Mouse (Mus musculus): Measurements from ENCODE around the gene Meis1. TPM values are rescaled to one million over a fixed set of nuclear protein-coding genes. Genes with fewer than 3 reads are reported as not detected.

Meis1 gene
- polyA plus RNA-seq, 1 experiment, result not detected

GRCm38 (mm10) chr11:18963202-18964136 is 55.3 kb downstream of the Meis1 start:
- no peak overlapping the region for H3K4me3 ChIP-seq (ENCODE audit: insufficient read depth, low read depth, low read length)
- peaks cover 2% of the 10 kb centered on the region; the same call in 1 of the 2 replicates for H3K4me1 ChIP-seq (ENCODE audit: control insufficient read depth, insufficient read depth, low read length)
- 69% methylated on average over 15 of the region's 15 CpGs for WGBS
- H3K27ac ChIP-seq (ENCODE audit: insufficient read depth, low read depth, low read length), result no peak overlapping the region
- no peak for TF ChIP-seq CTCF (IDR thresholded peaks at IDR 0.05; ENCODE audit: insufficient read depth, low read depth, low read length)
- TF ChIP-seq POLR2A (IDR thresholded peaks at IDR 0.05; ENCODE audit: insufficient read depth, low read depth, low read length), result no peak

- WGBS, result 89% methylated on average over 1 of the region's 1 CpGs
Measured at GRCm38 (mm10) chr11:18959465-18959864, 59.3 kb downstream of the Meis1 start.

GRCm38 (mm10) chr11:18957805-18958770 is 60.7 kb downstream of the Meis1 start:
- no peak overlapping the region for H3K4me3 ChIP-seq (ENCODE audit: insufficient read depth, low read depth, low read length)
- WGBS, result 45% methylated on average over 12 of the region's 12 CpGs
- no peak for TF ChIP-seq POLR2A (IDR thresholded peaks at IDR 0.05; ENCODE audit: insufficient read depth, low read depth, low read length)
- no peak for TF ChIP-seq CTCF (IDR thresholded peaks at IDR 0.05; ENCODE audit: insufficient read depth, low read depth, low read length)
- H3K4me1 ChIP-seq (ENCODE audit: control insufficient read depth, insufficient read depth, low read length), result peaks cover 14% of the 10 kb centered on the region
- no peak overlapping the region for H3K27ac ChIP-seq (ENCODE audit: insufficient read depth, low read depth, low read length)

More at GRCm38 (mm10) chr11:18959465-18959864, 59.3 kb downstream of the Meis1 start:
- TF ChIP-seq CTCF (IDR thresholded peaks at IDR 0.05; ENCODE audit: insufficient read depth, low read depth, low read length) (no peak), POLR2A (IDR thresholded peaks at IDR 0.05; ENCODE audit: insufficient read depth, low read depth, low read length) (no peak)
- Histone ChIP-seq H3K4me3 (ENCODE audit: insufficient read depth, low read depth, low read length) (no peak overlapping the region), H3K4me1 (ENCODE audit: control insufficient read depth, insufficient read depth, low read length) (peaks cover 14% of the 10 kb centered on the region), H3K27ac (ENCODE audit: insufficient read depth, low read depth, low read length) (no peak overlapping the region)

- 53% methylated on average over 12 of the region's 12 CpGs for WGBS
- no peak overlapping the region for H3K27ac ChIP-seq (ENCODE audit: insufficient read depth, low read depth, low read length)
- H3K4me3 ChIP-seq (ENCODE audit: insufficient read depth, low read depth, low read length), result no peak overlapping the region
- H3K4me1 ChIP-seq (ENCODE audit: control insufficient read depth, insufficient read depth, low read length), result peaks cover 14% of the 10 kb centered on the region
- TF ChIP-seq CTCF (IDR thresholded peaks at IDR 0.05; ENCODE audit: insufficient read depth, low read depth, low read length) (no peak), POLR2A (IDR thresholded peaks at IDR 0.05; ENCODE audit: insufficient read depth, low read depth, low read length) (no peak)
Measured at GRCm38 (mm10) chr11:18957097-18957804, 61.5 kb downstream of the Meis1 start.

- TF ChIP-seq CTCF (IDR thresholded peaks at IDR 0.05; ENCODE audit: insufficient read depth, low read depth, low read length) (no peak), POLR2A (IDR thresholded peaks at IDR 0.05; ENCODE audit: insufficient read depth, low read depth, low read length) (no peak)
- whole genome bisulfite sequencing, result 71% methylated on average over 7 of the region's 7 CpGs
- Histone ChIP-seq H3K27ac (ENCODE audit: insufficient read depth, low read depth, low read length) (no peak overlapping the region), H3K4me3 (ENCODE audit: insufficient read depth, low read depth, low read length) (no peak overlapping the region), H3K4me1 (ENCODE audit: control insufficient read depth, insufficient read depth, low read length) (peaks cover 12% of the 10 kb centered on the region)
Measured at GRCm38 (mm10) chr11:18955969-18956368, 62.8 kb downstream of the Meis1 start.

- no peak for TF ChIP-seq CTCF (IDR thresholded peaks at IDR 0.05; ENCODE audit: insufficient read depth, low read depth, low read length)
- no peak for TF ChIP-seq POLR2A (IDR thresholded peaks at IDR 0.05; ENCODE audit: insufficient read depth, low read depth, low read length)
- Histone ChIP-seq H3K27ac (ENCODE audit: insufficient read depth, low read depth, low read length) (no peak overlapping the region), H3K4me1 (ENCODE audit: control insufficient read depth, insufficient read depth, low read length) (peaks cover 12% of the 10 kb centered on the region), H3K4me3 (ENCODE audit: insufficient read depth, low read depth, low read length) (no peak overlapping the region)
- 76% methylated on average over 2 of the region's 2 CpGs for WGBS
Measured at GRCm38 (mm10) chr11:18954852-18955251, 63.9 kb downstream of the Meis1 start.

GRCm38 (mm10) chr11:18953892-18954291 is 64.9 kb downstream of the Meis1 start:
- H3K4me3 ChIP-seq (ENCODE audit: insufficient read depth, low read depth, low read length), result no peak overlapping the region
- TF ChIP-seq CTCF (IDR thresholded peaks at IDR 0.05; ENCODE audit: insufficient read depth, low read depth, low read length) (no peak), POLR2A (IDR thresholded peaks at IDR 0.05; ENCODE audit: insufficient read depth, low read depth, low read length) (no peak)
- H3K27ac ChIP-seq (ENCODE audit: insufficient read depth, low read depth, low read length), result no peak overlapping the region
- WGBS, result 85% methylated on average over 7 of the region's 7 CpGs
- H3K4me1 ChIP-seq (ENCODE audit: control insufficient read depth, insufficient read depth, low read length), result peaks cover 12% of the 10 kb centered on the region

- WGBS, result 88% methylated on average over 13 of the region's 13 CpGs
- TF ChIP-seq CTCF (IDR thresholded peaks at IDR 0.05; ENCODE audit: insufficient read depth, low read depth, low read length), result no peak
- no peak for TF ChIP-seq POLR2A (IDR thresholded peaks at IDR 0.05; ENCODE audit: insufficient read depth, low read depth, low read length)
Measured at GRCm38 (mm10) chr11:18948600-18949295, 70.0 kb downstream of the Meis1 start.

More at GRCm38 (mm10) chr11:18948600-18949295, 70.0 kb downstream of the Meis1 start:
- no peaks in the 10 kb centered on the region for H3K4me1 ChIP-seq (ENCODE audit: control insufficient read depth, insufficient read depth, low read length)
- no peak overlapping the region for H3K4me3 ChIP-seq (ENCODE audit: insufficient read depth, low read depth, low read length)
- H3K27ac ChIP-seq (ENCODE audit: insufficient read depth, low read depth, low read length), result no peak overlapping the region
